Mouse (Mus musculus): Measurements from ENCODE around the gene Stat5a. TPM values are rescaled to one million over a fixed set of nuclear protein-coding genes. Genes with fewer than 3 reads are reported as not detected.

The Stat5a gene
- total and polyA plus RNA-seq, 3 experiments: 106 to 162 (median 157) TPM

DNA sequence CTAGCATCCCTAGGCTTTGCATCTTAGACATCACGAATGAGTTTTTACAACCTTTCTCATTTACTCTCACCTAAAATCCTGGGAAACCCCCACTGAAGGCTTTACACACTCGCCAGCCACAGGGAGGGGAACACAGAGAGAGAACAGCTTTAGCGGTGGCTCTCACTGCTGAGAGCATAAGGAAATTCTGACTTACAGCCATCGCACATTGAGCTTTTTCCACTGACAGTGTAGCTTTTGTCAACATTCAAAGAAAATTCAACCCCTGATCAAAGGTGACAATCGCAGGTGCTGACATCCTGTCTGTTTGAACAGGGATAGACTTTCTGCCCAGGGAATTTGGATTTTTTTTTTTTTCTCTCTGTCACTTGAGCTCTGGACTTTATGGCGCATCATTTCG, 17.1 kb upstream of the Stat5a start:
- H3K9me3 ChIP-seq (replicated peaks): peaks cover 7% of the 10 kb centered on the region
- peaks cover 55% of the 10 kb centered on the region for H3K4me1 ChIP-seq (ENCODE audit: insufficient read depth, low read depth, low read length)
- ATAC-seq (ENCODE audit: extremely low read depth, insufficient number of reproducible peaks, low FRiP score, poor library complexity, severe bottlenecking): no peak
- H3K36me3 ChIP-seq (replicated peaks): peaks cover 60% of the 10 kb centered on the region
- no peak overlapping the region for H3K4me3 ChIP-seq (ENCODE audit: low read depth, low read length)
- no peak for TF ChIP-seq POLR2AphosphoS5 (IDR thresholded peaks at IDR 0.05; ENCODE audit: insufficient replicate concordance, low read depth, low read length)
- no peak for TF ChIP-seq GATA2 (IDR thresholded peaks at IDR 0.05; ENCODE audit: borderline replicate concordance, low read depth, low read length)
- no peak for TF ChIP-seq TAL1 (conservative IDR thresholded peaks at IDR 0.05; ENCODE audit: low read depth, low read length)
- TF ChIP-seq CTCF (IDR thresholded peaks at IDR 0.05; ENCODE audit: low read depth, low read length): no peak
- no peak for TF ChIP-seq GATA1 (IDR thresholded peaks at IDR 0.05; ENCODE audit: borderline replicate concordance, low read length)
- DNase-seq (ENCODE audit: low spot score): no peak
- H3K27me3 ChIP-seq (ENCODE audit: insufficient read depth, low read length): no peaks in the 10 kb centered on the region

DNA sequence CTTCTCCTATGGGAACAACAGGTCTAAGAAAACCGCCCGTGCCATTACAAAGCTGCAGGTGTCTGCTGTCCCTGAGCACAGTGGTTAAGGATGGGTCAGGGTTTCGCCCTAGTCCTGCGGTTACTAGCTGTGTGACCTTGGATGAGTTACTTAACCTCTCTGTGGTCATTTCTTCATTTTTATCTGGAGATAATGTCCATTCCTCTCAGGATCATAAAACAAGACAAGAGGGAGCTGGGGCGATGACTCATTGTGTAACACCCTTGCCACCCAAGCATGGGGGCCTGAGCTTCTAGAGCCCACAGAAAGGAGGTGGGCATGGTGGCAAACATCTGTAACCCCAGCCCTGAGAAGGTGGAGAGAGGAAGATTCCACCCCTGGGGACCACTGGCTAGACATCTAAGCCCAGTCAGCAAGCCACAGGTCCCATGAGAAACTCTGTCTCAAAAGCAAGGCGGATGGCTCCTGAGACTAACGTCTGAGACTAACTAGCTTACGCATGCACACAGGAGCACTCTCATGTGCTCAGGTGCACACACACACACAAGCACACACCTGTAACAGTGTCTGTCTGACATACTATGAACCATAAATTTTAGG, 16.0 kb upstream of the Stat5a start:
- DNase-seq (ENCODE audit: low spot score): no peak
- TF ChIP-seq POLR2AphosphoS5 (IDR thresholded peaks at IDR 0.05; ENCODE audit: insufficient replicate concordance, low read depth, low read length) (no peak), CTCF (IDR thresholded peaks at IDR 0.05; ENCODE audit: low read depth, low read length) (no peak), TAL1 (conservative IDR thresholded peaks at IDR 0.05; ENCODE audit: low read depth, low read length) (no peak), GATA2 (IDR thresholded peaks at IDR 0.05; ENCODE audit: borderline replicate concordance, low read depth, low read length) (no peak), GATA1 (IDR thresholded peaks at IDR 0.05; ENCODE audit: borderline replicate concordance, low read length) (no peak)
- Histone ChIP-seq H3K9me3 (replicated peaks) (peaks cover 3% of the 10 kb centered on the region), H3K27me3 (ENCODE audit: insufficient read depth, low read length) (no peaks in the 10 kb centered on the region), H3K36me3 (replicated peaks) (peaks cover 56% of the 10 kb centered on the region), H3K4me1 (ENCODE audit: insufficient read depth, low read depth, low read length) (peaks cover 66% of the 10 kb centered on the region), H3K4me3 (ENCODE audit: low read depth, low read length) (no peak overlapping the region)
- no peak for ATAC-seq (ENCODE audit: extremely low read depth, insufficient number of reproducible peaks, low FRiP score, poor library complexity, severe bottlenecking)

DNA sequence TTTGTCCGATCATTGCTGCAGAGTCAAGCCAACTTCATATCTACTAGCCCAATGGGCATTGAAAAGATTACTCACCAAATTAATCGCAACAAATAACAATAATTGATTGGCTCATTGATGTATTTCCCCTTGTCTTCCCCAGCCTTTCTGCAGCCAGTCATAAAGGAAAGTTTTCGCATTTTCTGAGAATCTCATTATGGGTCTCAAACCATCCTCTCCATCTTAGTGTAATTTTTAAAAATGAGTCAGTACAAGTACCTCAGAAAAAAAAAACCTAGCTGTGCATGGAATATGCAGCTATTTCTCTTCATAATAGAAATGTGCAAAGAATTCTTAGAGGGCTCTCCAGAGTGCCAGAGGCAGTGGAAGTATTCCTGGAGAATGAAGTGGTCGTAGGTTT, 15.0 kb upstream of the Stat5a start:
- DNase-seq (ENCODE audit: low spot score): no peak
- Histone ChIP-seq H3K9me3 (replicated peaks) (peaks cover 3% of the 10 kb centered on the region), H3K4me3 (ENCODE audit: low read depth, low read length) (no peak overlapping the region), H3K27me3 (ENCODE audit: insufficient read depth, low read length) (no peaks in the 10 kb centered on the region), H3K4me1 (ENCODE audit: insufficient read depth, low read depth, low read length) (peaks cover 71% of the 10 kb centered on the region), H3K36me3 (replicated peaks) (peaks cover 51% of the 10 kb centered on the region)
- TF ChIP-seq TAL1 (conservative IDR thresholded peaks at IDR 0.05; ENCODE audit: low read depth, low read length) (no peak), GATA2 (IDR thresholded peaks at IDR 0.05; ENCODE audit: borderline replicate concordance, low read depth, low read length) (no peak)
- no peak for ATAC-seq (ENCODE audit: extremely low read depth, insufficient number of reproducible peaks, low FRiP score, poor library complexity, severe bottlenecking)

DNA sequence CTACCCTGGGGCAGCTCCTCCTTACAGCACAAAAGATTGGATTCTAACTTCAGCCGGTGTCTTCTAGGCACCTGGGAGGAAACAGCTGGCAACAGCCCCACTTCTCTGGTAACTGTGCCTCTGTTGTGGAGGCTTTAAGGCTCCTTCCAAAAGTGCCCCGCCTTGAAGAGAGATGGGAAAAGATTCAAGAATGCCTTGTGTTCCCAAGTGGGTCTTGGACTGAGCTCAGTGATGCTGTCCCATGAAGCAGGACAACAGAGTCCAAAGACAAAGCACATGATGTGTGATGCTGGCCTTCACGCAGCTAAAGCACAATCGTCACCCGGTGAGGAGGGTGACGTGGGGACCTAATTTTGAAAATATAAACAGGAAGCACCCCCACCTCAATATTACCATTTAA, 13.4 kb upstream of the Stat5a start:
- ATAC-seq (ENCODE audit: extremely low read depth, insufficient number of reproducible peaks, low FRiP score, poor library complexity, severe bottlenecking): no peak
- DNase-seq (ENCODE audit: low spot score): no peak
- TF ChIP-seq CTCF (IDR thresholded peaks at IDR 0.05; ENCODE audit: low read depth, low read length) (no peak), POLR2AphosphoS5 (IDR thresholded peaks at IDR 0.05; ENCODE audit: insufficient replicate concordance, low read depth, low read length) (no peak), GATA1 (IDR thresholded peaks at IDR 0.05; ENCODE audit: borderline replicate concordance, low read length) (no peak), TAL1 (conservative IDR thresholded peaks at IDR 0.05; ENCODE audit: low read depth, low read length) (no peak), GATA2 (IDR thresholded peaks at IDR 0.05; ENCODE audit: borderline replicate concordance, low read depth, low read length) (no peak)
- Histone ChIP-seq H3K36me3 (replicated peaks) (peaks cover 46% of the 10 kb centered on the region), H3K4me1 (ENCODE audit: insufficient read depth, low read depth, low read length) (peaks cover 68% of the 10 kb centered on the region), H3K27me3 (ENCODE audit: insufficient read depth, low read length) (no peaks in the 10 kb centered on the region), H3K9me3 (replicated peaks) (no peaks in the 10 kb centered on the region), H3K4me3 (ENCODE audit: low read depth, low read length) (no peak overlapping the region)

DNA sequence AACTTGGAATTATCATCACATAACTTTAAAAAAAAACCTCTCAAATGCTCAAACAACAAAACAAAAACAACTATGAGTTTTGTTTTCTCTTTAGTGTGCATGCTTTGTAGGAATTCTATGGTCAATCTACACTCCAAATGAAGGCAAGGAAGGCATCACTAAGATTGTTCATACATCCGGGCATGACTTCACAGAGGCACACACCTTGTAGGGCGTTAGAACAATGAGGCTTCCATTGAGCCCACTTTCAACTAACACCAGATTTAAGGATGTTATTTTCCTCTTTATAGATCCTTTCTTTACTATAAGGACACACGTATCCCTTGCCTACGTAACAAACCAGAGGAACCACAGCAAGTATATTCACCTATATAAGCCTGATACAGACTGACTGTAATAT, 11.6 kb upstream of the Stat5a start:
- no peak for ATAC-seq (ENCODE audit: extremely low read depth, insufficient number of reproducible peaks, low FRiP score, poor library complexity, severe bottlenecking)
- no peak for TF ChIP-seq TAL1 (conservative IDR thresholded peaks at IDR 0.05; ENCODE audit: low read depth, low read length)
- no peak for TF ChIP-seq POLR2AphosphoS5 (IDR thresholded peaks at IDR 0.05; ENCODE audit: insufficient replicate concordance, low read depth, low read length)
- no peak for TF ChIP-seq CTCF (IDR thresholded peaks at IDR 0.05; ENCODE audit: low read depth, low read length)
- TF ChIP-seq GATA1 (IDR thresholded peaks at IDR 0.05; ENCODE audit: borderline replicate concordance, low read length): no peak
- no peak for TF ChIP-seq GATA2 (IDR thresholded peaks at IDR 0.05; ENCODE audit: borderline replicate concordance, low read depth, low read length)
- Histone ChIP-seq H3K36me3 (replicated peaks) (peaks cover 32% of the 10 kb centered on the region), H3K4me3 (ENCODE audit: low read depth, low read length) (no peak overlapping the region; the same call in 1 of the 2 replicates), H3K4me1 (ENCODE audit: insufficient read depth, low read depth, low read length) (peaks cover 64% of the 10 kb centered on the region), H3K9me3 (replicated peaks) (no peaks in the 10 kb centered on the region), H3K27me3 (ENCODE audit: insufficient read depth, low read length) (peaks cover 13% of the 10 kb centered on the region)
- DNase-seq (ENCODE audit: low spot score): no peak

DNA sequence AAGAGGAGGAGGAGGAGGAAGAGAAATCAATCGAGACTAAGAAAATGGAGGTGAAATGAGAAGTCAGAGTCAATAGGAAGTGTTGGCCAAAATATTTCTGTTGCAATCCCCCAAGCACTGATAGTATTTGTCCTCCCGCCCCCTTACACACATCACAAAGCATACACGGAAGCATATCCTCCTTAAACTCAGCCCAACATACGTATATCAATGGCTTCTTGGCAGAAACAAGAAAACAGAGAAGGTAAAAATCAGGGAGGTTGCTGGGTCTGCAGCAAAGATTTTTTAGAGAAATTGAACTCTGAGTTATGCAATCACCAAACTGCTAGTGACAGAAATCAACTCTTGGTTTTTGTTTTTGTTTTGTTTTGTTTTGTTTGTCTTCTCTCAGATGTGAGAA, 11.1 kb upstream of the Stat5a start:
- DNase-seq (ENCODE audit: low spot score) (no peak), ATAC-seq (ENCODE audit: extremely low read depth, insufficient number of reproducible peaks, low FRiP score, poor library complexity, severe bottlenecking) (no peak)
- Histone ChIP-seq H3K27me3 (ENCODE audit: insufficient read depth, low read length) (peaks cover 18% of the 10 kb centered on the region), H3K4me1 (ENCODE audit: insufficient read depth, low read depth, low read length) (peaks cover 63% of the 10 kb centered on the region), H3K36me3 (replicated peaks) (peaks cover 29% of the 10 kb centered on the region), H3K9me3 (replicated peaks) (no peaks in the 10 kb centered on the region), H3K4me3 (ENCODE audit: low read depth, low read length) (peak overlapping the region; percentile 44; the same call in 1 of the 2 replicates)
- TF ChIP-seq TAL1 (conservative IDR thresholded peaks at IDR 0.05; ENCODE audit: low read depth, low read length) (no peak), GATA2 (IDR thresholded peaks at IDR 0.05; ENCODE audit: borderline replicate concordance, low read depth, low read length) (no peak), POLR2AphosphoS5 (IDR thresholded peaks at IDR 0.05; ENCODE audit: insufficient replicate concordance, low read depth, low read length) (no peak), GATA1 (IDR thresholded peaks at IDR 0.05; ENCODE audit: borderline replicate concordance, low read length) (no peak), CTCF (IDR thresholded peaks at IDR 0.05; ENCODE audit: low read depth, low read length) (no peak)

Measured in G1E (cell line).